Mouse (Mus musculus) heart, adult 2 months (tissue): ENCODE results near the gene Smarcd3. TPM values are rescaled to one million over a fixed set of nuclear protein-coding genes. Genes with fewer than 3 reads are reported as not detected.

Source experiments
- DNase-seq, 2 experiments: peaks; one replicate each; pipeline ENCODE4 v3.0.0; 2021
- H3K27ac ChIP-seq: fragments of 200-600 bp; 2 replicates; pipeline ENCODE4 v1.8.1; 2022
- H3K27me3 ChIP-seq: fragments of 200-500 bp; 2 replicates; pipeline ENCODE4 v1.6.1; 2012; ENCODE audit warnings: mild to moderate bottlenecking, low read length, inconsistent platforms, mixed read lengths; ENCODE audit not compliant: control insufficient read depth, insufficient read depth
- H3K36me3 ChIP-seq: fragments of 200-500 bp; 2 replicates; pipeline ENCODE4 v1.6.1; 2012; ENCODE audit warnings: low read length, inconsistent platforms; ENCODE audit not compliant: control insufficient read depth, insufficient read depth
- H3K4me1 ChIP-seq: fragments of 200-500 bp; 2 replicates; pipeline ENCODE4 v1.6.1; 2011; ENCODE audit warnings: low read length; ENCODE audit not compliant: control insufficient read depth, insufficient read depth
- H3K4me3 ChIP-seq: fragments of 200-600 bp; 2 replicates; pipeline ENCODE4 v1.8.1; 2022
- H3K79me2 ChIP-seq: fragments of 200-500 bp; replicated peaks from 2 replicates; pipeline ENCODE4 v1.6.1; 2012; ENCODE audit warnings: mild to moderate bottlenecking, inconsistent platforms, low read length, moderate library complexity, mixed read lengths; ENCODE audit not compliant: control insufficient read depth, insufficient read depth
- H3K9ac ChIP-seq: fragments of 200-500 bp; 2 replicates; pipeline ENCODE4 v1.6.1; 2012; ENCODE audit warnings: low read depth, mild to moderate bottlenecking, control low read depth, inconsistent platforms, low read length, mixed read lengths
- CTCF ChIP-seq: fragments of 200-600 bp; IDR thresholded peaks from 2 replicates; pipeline ENCODE4 v1.8.1; 2022; ENCODE audit warnings: antibody characterized with exemption, mild to moderate bottlenecking, moderate library complexity
- EP300 ChIP-seq: fragments of 200-500 bp; IDR thresholded peaks from 2 replicates; pipeline ENCODE4 v1.6.1; 2011; ENCODE audit warnings: low read depth, low read length, control low read depth; ENCODE audit not compliant: insufficient read depth
- POLR2A ChIP-seq: fragments of 200-500 bp; IDR thresholded peaks from 2 replicates; pipeline ENCODE4 v1.6.1; 2011; ENCODE audit warnings: mild to moderate bottlenecking, low read depth, low read length, control low read depth; ENCODE audit not compliant: insufficient read depth
- WGBS: fragments of 180-500 bp; shearing (Covaris S2); methylation state at CpG from one replicate; pipeline ENCODE4 v1.1.7; 2018; 5-methylcytosine and 5-hydroxymethylcytosine counted together
- intact Hi-C: fragments of 180-260 bp; cut with DNase I; formaldehyde crosslinking; loops from one replicate; pipeline ENCODE4 v1.15.1; 2025
- polyA plus RNA-seq: library from polyadenylated mRNA; depleted of rRNA; stranded (reverse); fragments of >200 nt; gene quantifications from 2 replicates; pipeline ENCODE4 v1.2.3, GENCODE M21; 2012
- total RNA-seq, 2 experiments: library from RNA; stranded (reverse); gene quantifications; 2 replicates each; pipeline ENCODE4 v1.2.3; 2021

Gene Smarcd3
- total and polyA plus RNA-seq, 3 experiments = 58.7 to 61.8 (median 60.2) TPM

DNA sequence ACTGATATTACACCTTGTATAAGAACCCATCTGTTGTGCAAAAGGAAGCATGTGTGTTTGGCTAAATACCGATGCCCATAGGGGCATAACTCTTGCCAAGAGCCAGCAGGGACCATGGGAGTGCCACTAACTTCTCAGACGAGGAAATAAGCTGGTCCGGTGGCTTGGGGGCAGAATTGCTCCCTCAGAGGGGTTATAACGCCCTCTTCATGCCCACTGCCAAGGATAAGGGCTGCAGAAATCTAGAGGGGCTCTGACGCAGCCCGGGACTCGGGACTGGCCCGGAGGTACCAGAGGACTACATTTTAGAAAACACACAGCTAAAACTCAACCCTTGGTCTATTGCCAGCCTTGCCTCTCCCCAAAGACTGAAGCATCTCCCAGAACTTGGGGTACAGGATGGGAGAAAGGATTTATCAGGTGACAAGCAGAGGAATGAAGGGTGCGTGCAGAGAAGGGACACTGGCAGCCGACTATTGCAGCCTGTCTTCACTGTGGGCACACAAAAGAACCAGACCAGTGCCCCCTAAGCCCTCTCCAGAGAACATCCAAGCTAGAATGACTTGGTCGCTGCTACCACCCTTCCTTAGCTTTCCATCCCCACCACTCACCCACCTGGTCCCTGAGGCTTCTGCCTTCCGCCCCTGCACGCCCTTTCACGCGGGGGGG, 26.2 kb downstream of the Smarcd3 start:
- H3K27ac ChIP-seq = no peak overlapping the region
- 22% methylated on average over 15 of the region's 15 CpGs for WGBS
- H3K9ac ChIP-seq = peak overlapping the region; percentile 57
- peaks cover 8% of the 10 kb centered on the region for H3K4me1 ChIP-seq
- H3K4me3 ChIP-seq = peak overlapping the region; percentile 40
- TF ChIP-seq POLR2A = no peak
- TF ChIP-seq EP300 = no peak
- TF ChIP-seq CTCF = no peak
- intact Hi-C loops = loop anchor here (1.0 to 2.0 kb wide), 3 partner anchors 55 to 88 kb away; no protein-coding TSS in a partner anchor
- DNase-seq = no peak
- no peaks in the 10 kb centered on the region for H3K36me3 ChIP-seq
- no peaks in the 10 kb centered on the region for H3K27me3 ChIP-seq
- no peaks in the 10 kb centered on the region for H3K79me2 ChIP-seq

GRCm38 (mm10) chr5:24597221-24597728, 26.9 kb downstream of the Smarcd3 start:
- H3K79me2 ChIP-seq = no peaks in the 10 kb centered on the region
- H3K4me1 ChIP-seq = peaks cover 8% of the 10 kb centered on the region
- intact Hi-C loops = loop anchor here (1.0 to 2.0 kb wide), 3 partner anchors 56 to 87 kb away; no protein-coding TSS in a partner anchor
- 57% methylated on average over 2 of the region's 2 CpGs for WGBS
- 0 out of 2 replicates have a peak, but pooled peaks have one; percentile 21 for TF ChIP-seq EP300
- peak; percentile 87 for TF ChIP-seq CTCF
- TF ChIP-seq POLR2A = no peak
- no peaks in the 10 kb centered on the region for H3K36me3 ChIP-seq
- peak overlapping the region; percentile 64 for H3K27ac ChIP-seq
- no peaks in the 10 kb centered on the region for H3K27me3 ChIP-seq
- peak overlapping the region; percentile 40; the same call in 1 of the 2 replicates for H3K4me3 ChIP-seq
- DNase-seq = peak; percentile 77 to 78
- 0 out of 2 replicates have a peak overlapping the region, but pooled peaks have one; percentile 27 for H3K9ac ChIP-seq

DNA sequence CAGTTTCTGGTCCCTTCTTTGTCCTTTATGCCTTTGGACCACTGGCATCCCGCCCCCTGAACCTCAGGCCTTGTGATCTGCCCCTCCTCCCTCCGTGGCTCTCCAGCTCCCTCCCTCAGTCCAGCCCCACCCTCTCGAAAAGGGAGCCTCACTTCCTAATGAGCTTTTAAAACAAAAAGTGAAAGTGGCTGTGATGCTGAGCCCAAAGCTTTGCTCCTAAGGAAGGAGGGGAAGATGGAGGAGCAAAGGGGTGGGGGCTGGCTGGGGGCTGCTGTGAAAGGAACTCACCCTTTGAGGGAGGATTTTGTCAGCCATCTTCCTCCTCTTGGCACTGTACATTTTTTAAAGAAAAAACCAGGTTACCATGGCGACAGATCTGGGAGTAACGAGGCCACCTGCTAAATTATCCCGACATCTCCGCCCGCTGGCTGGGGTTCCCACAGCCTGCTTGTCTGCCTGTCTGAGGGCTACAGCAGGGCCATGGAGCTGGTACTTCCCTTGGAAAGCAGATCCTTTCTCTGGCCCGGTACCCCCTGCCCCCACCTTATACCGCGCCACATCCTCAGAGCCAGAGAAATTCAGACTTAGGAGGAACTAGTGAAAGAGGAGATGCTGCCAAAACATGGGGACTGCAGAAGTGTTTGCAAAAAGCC, 27.6 kb downstream of the Smarcd3 start:
- 0 out of 2 replicates have a peak overlapping the region, but pooled peaks have one; percentile 27 for H3K9ac ChIP-seq
- H3K4me1 ChIP-seq = peaks cover 8% of the 10 kb centered on the region
- WGBS = 40% methylated on average over 11 of the region's 11 CpGs
- peak; percentile 52 to 60 for DNase-seq
- peak overlapping the region; percentile 40 for H3K4me3 ChIP-seq
- intact Hi-C loops = loop anchor here (1.0 to 2.0 kb wide), 3 partner anchors 56 to 86 kb away; no protein-coding TSS in a partner anchor
- no peaks in the 10 kb centered on the region for H3K36me3 ChIP-seq
- no peaks in the 10 kb centered on the region for H3K27me3 ChIP-seq
- TF ChIP-seq CTCF (no peak), POLR2A (no peak), EP300 (no peak)
- peak overlapping the region; percentile 64 for H3K27ac ChIP-seq
- no peaks in the 10 kb centered on the region for H3K79me2 ChIP-seq

DNA sequence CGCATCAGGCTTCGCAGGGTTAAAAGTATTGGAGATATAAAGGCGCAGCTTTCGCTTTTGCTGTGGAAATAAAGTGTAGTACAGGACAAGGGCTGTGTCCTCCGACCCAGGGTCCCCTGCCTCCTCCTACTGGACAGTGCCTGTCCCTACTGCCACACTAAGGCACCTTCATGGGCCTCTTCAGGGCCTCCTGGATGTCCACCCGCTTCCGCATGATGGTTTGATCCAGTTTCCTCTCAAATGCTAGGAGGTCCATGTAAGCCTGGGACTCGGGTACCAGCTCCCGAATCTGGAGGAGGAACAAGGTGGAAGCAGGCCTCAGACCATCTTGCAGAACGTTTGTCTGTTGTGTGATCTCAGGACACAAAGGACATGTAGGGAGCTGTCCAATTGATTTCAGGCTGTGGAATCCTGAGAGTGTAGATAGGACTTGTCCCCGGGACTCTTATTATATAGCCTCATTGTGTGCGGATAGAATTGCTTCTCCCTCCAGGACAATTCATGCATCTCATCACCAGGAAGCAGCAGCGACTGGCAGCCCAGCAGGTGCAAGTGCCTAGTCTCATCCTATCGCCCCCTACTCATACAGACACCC, 28.3 kb downstream of the Smarcd3 start:
- WGBS = 76% methylated on average over 14 of the region's 14 CpGs
- peak overlapping the region; percentile 26; the same call in 1 of the 2 replicates for H3K27ac ChIP-seq
- no peaks in the 10 kb centered on the region for H3K36me3 ChIP-seq
- H3K9ac ChIP-seq = no peak overlapping the region
- no peaks in the 10 kb centered on the region for H3K27me3 ChIP-seq
- H3K4me3 ChIP-seq = no peak overlapping the region
- TF ChIP-seq CTCF (no peak), POLR2A (no peak), EP300 (no peak)
- intact Hi-C loops = loop anchor here (2.0 kb wide), 2 partner anchors 57 to 65 kb away; no protein-coding TSS in a partner anchor
- no peaks in the 10 kb centered on the region for H3K79me2 ChIP-seq
- H3K4me1 ChIP-seq = peaks cover 5% of the 10 kb centered on the region
- DNase-seq = no peak

- H3K36me3 ChIP-seq = no peaks in the 10 kb centered on the region
- DNase-seq = no peak
- intact Hi-C loops = no loop called here
- no peak overlapping the region for H3K9ac ChIP-seq
- peaks cover 3% of the 10 kb centered on the region for H3K4me1 ChIP-seq
- TF ChIP-seq CTCF (no peak), EP300 (no peak), POLR2A (no peak)
- 91% methylated on average over 5 of the region's 5 CpGs for WGBS
- H3K27ac ChIP-seq = no peak overlapping the region
- H3K4me3 ChIP-seq = no peak overlapping the region
- H3K79me2 ChIP-seq = no peaks in the 10 kb centered on the region
- H3K27me3 ChIP-seq = no peaks in the 10 kb centered on the region
Measured at GRCm38 (mm10) chr5:24595261-24595660, 28.9 kb downstream of the Smarcd3 start.
